Mouse (Mus musculus) adrenal gland, adult 2 months (tissue): Measurements from ENCODE around the gene Hfm1. TPM values are rescaled to one million over a fixed set of nuclear protein-coding genes. Genes with fewer than 3 reads are reported as not detected.

ENCODE experiments used
- DNase-seq: peaks from one replicate; pipeline ENCODE4 v3.0.0; 2021
- polyA plus RNA-seq: library from polyadenylated mRNA; depleted of rRNA; stranded (reverse); fragments of >200 nt; gene quantifications from 2 replicates; pipeline ENCODE4 v1.2.3, GENCODE M21; 2012
- total RNA-seq, 2 experiments: library from RNA; stranded (reverse); gene quantifications; 2 replicates each; pipeline ENCODE4 v1.2.3; 2021

Hfm1 gene
- total and polyA plus RNA-seq, 3 experiments = not detected

- DNase-seq = no peak
Observed at GRCm38 (mm10) chr5:106843906-106844305, 82.2 kb downstream of the Hfm1 start.

- DNase-seq = no peak
Observed at GRCm38 (mm10) chr5:106833025-106833424, 93.1 kb downstream of the Hfm1 start.

GRCm38 (mm10) chr5:106831401-106831800 lies 94.7 kb downstream of the Hfm1 start:
- DNase-seq = no peak

- no peak for DNase-seq
Observed at GRCm38 (mm10) chr5:106830775-106831174, 95.3 kb downstream of the Hfm1 start.

GRCm38 (mm10) chr5:106826740-106827139 lies 99.4 kb downstream of the Hfm1 start:
- DNase-seq = no peak

GRCm38 (mm10) chr5:106826044-106826443 lies 100.1 kb downstream of the Hfm1 start:
- DNase-seq = peak; percentile 2

GRCm38 (mm10) chr5:106825301-106825853 lies 100.7 kb downstream of the Hfm1 start:
- peak; percentile 46 for DNase-seq

GRCm38 (mm10) chr5:106824716-106825115 lies 101.4 kb downstream of the Hfm1 start:
- no peak for DNase-seq

GRCm38 (mm10) chr5:106819630-106820029 lies 106.5 kb downstream of the Hfm1 start:
- no peak for DNase-seq

- no peak for DNase-seq
Observed at GRCm38 (mm10) chr5:106815923-106816654, 110.0 kb downstream of the Hfm1 start.

GRCm38 (mm10) chr5:106814611-106815010 lies 111.5 kb downstream of the Hfm1 start:
- DNase-seq = no peak

- peak; percentile 74 for DNase-seq
Observed at GRCm38 (mm10) chr5:106803094-106803493, 123.0 kb downstream of the Hfm1 start.

- DNase-seq = peak; percentile 87
Observed at GRCm38 (mm10) chr5:106801886-106802798, 124.0 kb downstream of the Hfm1 start.

GRCm38 (mm10) chr5:106801215-106801863 lies 124.8 kb downstream of the Hfm1 start:
- DNase-seq = no peak

- DNase-seq = no peak
Observed at GRCm38 (mm10) chr5:106797896-106798295, 128.2 kb downstream of the Hfm1 start.

- DNase-seq = peak; percentile 19
Observed at GRCm38 (mm10) chr5:106791241-106791572, 134.9 kb downstream of the Hfm1 start.

GRCm38 (mm10) chr5:106790496-106791240 lies 135.5 kb downstream of the Hfm1 start:
- DNase-seq = no peak
